Mouse (Mus musculus): ENCODE measurements at regions not wholly inside any gene's neighbourhood (a gene's known extent, or its start where the extent isn't known, plus 50 kb on each side); places are given as distances from the start of the nearest gene placed in this dataset.

GRCm38 (mm10) chr2:30670836-30671586, 76.2 kb downstream of the Cstad start:
- H3K4me1 ChIP-seq (replicated peaks; ENCODE audit: control insufficient read depth in 2 of 2, insufficient read depth in 2 of 2, low read length in 1 of 2): peaks cover 0 to 3% of the 10 kb centered on the region in 2 experiments; a peak in 2 of 4 replicates
- no peak overlapping the region for H3K4me3 ChIP-seq (ENCODE audit: insufficient read depth in 1 of 2, low read depth in 2 of 2, low read length in 2 of 2)
- ATAC-seq (ENCODE audit: insufficient read depth) (no peak), DNase-seq (ENCODE audit: low read depth in 3 of 3, low spot score in 3 of 3) (no peak)
- H3K36me3 ChIP-seq (replicated peaks; ENCODE audit: control insufficient read depth, insufficient read depth, low read depth): no peaks in the 10 kb centered on the region
- H3K4me2 ChIP-seq (ENCODE audit: low read depth): no peak overlapping the region
- TF ChIP-seq EP300 (IDR thresholded peaks at IDR 0.05; ENCODE audit: low read depth): no peak
- TF ChIP-seq CTCF (IDR thresholded peaks at IDR 0.05; ENCODE audit: low read depth): no peak
- H3K9me3 ChIP-seq (ENCODE audit: control insufficient read depth, low read length): no peaks in the 10 kb centered on the region
- WGBS (ENCODE audit: insufficient replicate concordance): 52% methylated on average over 5 of the region's 5 CpGs
- no peaks in the 10 kb centered on the region for H3K27me3 ChIP-seq (ENCODE audit: control insufficient read depth, insufficient read depth, low read length)
- no peak overlapping the region for H3K9ac ChIP-seq (replicated peaks)
- no peak overlapping the region for H3K27ac ChIP-seq

GRCm38 (mm10) chr2:30667468-30667867, 72.6 kb downstream of the Cstad start:
- H3K9me3 ChIP-seq (ENCODE audit: control insufficient read depth, low read length): no peaks in the 10 kb centered on the region
- TF ChIP-seq EP300 (IDR thresholded peaks at IDR 0.05; ENCODE audit: low read depth): no peak
- TF ChIP-seq CTCF (IDR thresholded peaks at IDR 0.05; ENCODE audit: low read depth): no peak
- H3K4me3 ChIP-seq (ENCODE audit: insufficient read depth in 1 of 2, low read depth in 2 of 2, low read length in 2 of 2): no peak overlapping the region
- peaks cover 0 to 3% of the 10 kb centered on the region in 2 experiments; a peak in 2 of 4 replicates for H3K4me1 ChIP-seq (replicated peaks; ENCODE audit: control insufficient read depth in 2 of 2, insufficient read depth in 2 of 2, low read length in 1 of 2)
- no peaks in the 10 kb centered on the region for H3K36me3 ChIP-seq (replicated peaks; ENCODE audit: control insufficient read depth, insufficient read depth, low read depth)
- WGBS (ENCODE audit: insufficient replicate concordance): 20% methylated on average over 8 of the region's 8 CpGs
- H3K4me2 ChIP-seq (ENCODE audit: low read depth): no peak overlapping the region
- no peak overlapping the region for H3K9ac ChIP-seq (replicated peaks)
- no peaks in the 10 kb centered on the region for H3K27me3 ChIP-seq (ENCODE audit: control insufficient read depth, insufficient read depth, low read length)
- DNase-seq (ENCODE audit: low read depth in 3 of 3, low spot score in 3 of 3) (no peak), ATAC-seq (ENCODE audit: insufficient read depth) (no peak)
- H3K27ac ChIP-seq: no peak overlapping the region

- Histone ChIP-seq H3K9me3 (ENCODE audit: control insufficient read depth, low read length) (no peaks in the 10 kb centered on the region), H3K27me3 (ENCODE audit: control insufficient read depth, insufficient read depth, low read length) (no peaks in the 10 kb centered on the region), H3K4me1 (replicated peaks; ENCODE audit: control insufficient read depth in 2 of 2, insufficient read depth in 2 of 2, low read length in 1 of 2) (peaks cover 4 to 16% of the 10 kb centered on the region in 2 experiments), H3K9ac (replicated peaks) (no peak overlapping the region), H3K4me2 (ENCODE audit: low read depth) (no peak overlapping the region), H3K27ac (no peak overlapping the region), H3K4me3 (ENCODE audit: insufficient read depth in 1 of 2, low read depth in 2 of 2, low read length in 2 of 2) (no peak overlapping the region), H3K36me3 (replicated peaks; ENCODE audit: control insufficient read depth, insufficient read depth, low read depth) (no peaks in the 10 kb centered on the region)
- no peak for ATAC-seq (ENCODE audit: insufficient read depth)
- no peak for DNase-seq (ENCODE audit: low read depth in 3 of 3, low spot score in 3 of 3)
- TF ChIP-seq CTCF (IDR thresholded peaks at IDR 0.05; ENCODE audit: low read depth): no peak
- no peak for TF ChIP-seq EP300 (IDR thresholded peaks at IDR 0.05; ENCODE audit: low read depth)
- WGBS (ENCODE audit: insufficient replicate concordance): 66% methylated on average over 10 of the region's 10 CpGs
Measured at GRCm38 (mm10) chr2:30661147-30661546, 66.3 kb downstream of the Cstad start.

- H3K4me1 ChIP-seq (replicated peaks; ENCODE audit: control insufficient read depth in 2 of 2, insufficient read depth in 2 of 2, low read length in 1 of 2): peaks cover 4 to 16% of the 10 kb centered on the region in 2 experiments
- DNase-seq (ENCODE audit: low read depth in 3 of 3, low spot score in 3 of 3): no peak
- H3K27ac ChIP-seq: no peak overlapping the region
- H3K9me3 ChIP-seq (ENCODE audit: control insufficient read depth, low read length): no peaks in the 10 kb centered on the region
- no peaks in the 10 kb centered on the region for H3K36me3 ChIP-seq (replicated peaks; ENCODE audit: control insufficient read depth, insufficient read depth, low read depth)
- no peak overlapping the region for H3K4me2 ChIP-seq (ENCODE audit: low read depth)
- no peaks in the 10 kb centered on the region for H3K27me3 ChIP-seq (ENCODE audit: control insufficient read depth, insufficient read depth, low read length)
- TF ChIP-seq CTCF (IDR thresholded peaks at IDR 0.05; ENCODE audit: low read depth) (no peak), EP300 (IDR thresholded peaks at IDR 0.05; ENCODE audit: low read depth) (no peak)
- no peak overlapping the region for H3K4me3 ChIP-seq (ENCODE audit: insufficient read depth in 1 of 2, low read depth in 2 of 2, low read length in 2 of 2)
- 22% methylated on average over 10 of the region's 10 CpGs for WGBS (ENCODE audit: insufficient replicate concordance)
- H3K9ac ChIP-seq (replicated peaks): no peak overlapping the region
- ATAC-seq (ENCODE audit: insufficient read depth): no peak
Measured at GRCm38 (mm10) chr2:30660613-30660991, 65.8 kb downstream of the Cstad start.

- no peak for TF ChIP-seq CTCF (IDR thresholded peaks at IDR 0.05; ENCODE audit: low read depth)
- TF ChIP-seq EP300 (IDR thresholded peaks at IDR 0.05; ENCODE audit: low read depth): no peak
- 47% methylated on average over 11 of the region's 11 CpGs for WGBS (ENCODE audit: insufficient replicate concordance)
- ATAC-seq (ENCODE audit: insufficient read depth) (no peak), DNase-seq (ENCODE audit: low read depth in 3 of 3, low spot score in 3 of 3) (no peak)
- Histone ChIP-seq H3K27ac (no peak overlapping the region), H3K9ac (replicated peaks) (no peak overlapping the region), H3K27me3 (ENCODE audit: control insufficient read depth, insufficient read depth, low read length) (no peaks in the 10 kb centered on the region), H3K4me1 (replicated peaks; ENCODE audit: control insufficient read depth in 2 of 2, insufficient read depth in 2 of 2, low read length in 1 of 2) (peaks cover 4 to 16% of the 10 kb centered on the region in 2 experiments), H3K36me3 (replicated peaks; ENCODE audit: control insufficient read depth, insufficient read depth, low read depth) (no peaks in the 10 kb centered on the region), H3K4me3 (ENCODE audit: insufficient read depth in 1 of 2, low read depth in 2 of 2, low read length in 2 of 2) (no peak overlapping the region), H3K9me3 (ENCODE audit: control insufficient read depth, low read length) (no peaks in the 10 kb centered on the region), H3K4me2 (ENCODE audit: low read depth) (no peak overlapping the region)
Measured at GRCm38 (mm10) chr2:30659836-30660612, 65.2 kb downstream of the Cstad start.
